Mouse (Mus musculus): ENCODE data around the gene 4930415L06Rik. TPM values are rescaled to one million over a fixed set of nuclear protein-coding genes. Genes with fewer than 3 reads are reported as not detected.

The 4930415L06Rik gene
- total RNA-seq (2021): not detected

GRCm38 (mm10) chrX:89932752-89933151 lies at the start of gene 4930415L06Rik:
Gene 4930415L06Rik, minus strand, starts transcription at chrX:89932852.
- intact Hi-C loops (cut with DNase I): no loop called here

GRCm38 (mm10) chrX:89978621-89979020 lies 46.0 kb upstream of the 4930415L06Rik start:
- intact Hi-C loops (cut with DNase I): no loop called here
- no peak for DNase-seq (ENCODE audit: low spot score)

More at GRCm38 (mm10) chrX:89932752-89933151, at the start of gene 4930415L06Rik:
- no peak for DNase-seq (ENCODE audit: low spot score)

GRCm38 (mm10) chrX:89904871-89905270 lies 27.8 kb downstream of the 4930415L06Rik start:
- intact Hi-C loops (cut with DNase I): no loop called here
- DNase-seq (ENCODE audit: low spot score): no peak

Other genes with a start within 250 kb of the 4930415L06Rik start
- gene 4932429P05Rik, start 180.6 kb downstream of the 4930415L06Rik start, total RNA-seq (2021): not detected